Mouse (Mus musculus) thymus, adult 2 months (tissue): ENCODE data around the gene Aldh2.

Experiments used
- CTCF ChIP-seq: fragments of 200-500 bp; IDR thresholded peaks from 2 replicates; pipeline ENCODE4 v1.5.1; 2012; ENCODE audit warnings: mild to moderate bottlenecking, control low read depth, low read length, moderate library complexity, borderline replicate concordance; ENCODE audit not compliant: control insufficient read depth, poor library complexity, insufficient read depth; ENCODE audit errors: extremely low read depth
- POLR2A ChIP-seq: fragments of 200-500 bp; IDR thresholded peaks from 2 replicates; pipeline ENCODE4 v1.6.1; 2012; ENCODE audit warnings: mild to moderate bottlenecking, low read length, control low read depth, moderate library complexity; ENCODE audit not compliant: control insufficient read depth, poor library complexity, insufficient read depth; ENCODE audit errors: extremely low read depth

DNA sequence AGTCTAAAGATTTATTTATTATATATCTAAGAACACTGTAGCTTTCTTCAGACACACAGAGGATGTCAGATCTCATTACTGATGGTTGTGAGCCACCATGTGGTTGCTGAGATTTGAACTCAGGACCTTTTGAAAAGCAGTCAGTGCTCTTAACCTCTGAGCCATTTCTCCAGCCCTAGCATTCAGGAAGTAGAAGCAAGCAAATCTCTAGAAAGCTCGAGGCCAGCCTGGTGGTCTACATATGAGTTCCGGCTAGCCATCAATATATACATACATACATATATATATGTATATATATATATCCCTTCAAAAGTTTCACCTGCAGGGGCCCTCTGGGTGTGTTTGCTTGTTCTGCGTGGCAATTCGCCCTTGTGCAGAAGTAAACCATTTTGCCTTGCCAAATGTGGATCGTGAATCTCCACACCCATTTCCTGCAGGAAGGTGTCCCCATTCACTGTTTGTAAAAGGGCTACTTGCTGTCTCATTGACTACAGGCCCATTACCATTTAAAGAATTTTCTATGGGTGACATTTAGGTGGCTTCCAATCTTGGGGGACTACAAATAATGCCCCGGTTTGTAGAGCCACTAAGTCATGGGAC is 1.2 kb upstream of the Aldh2 start:
- no peak for TF ChIP-seq CTCF
- TF ChIP-seq POLR2A = no peak
